Mouse (Mus musculus): ENCODE measurements around the gene Gm3182. TPM values are rescaled to one million over a fixed set of nuclear protein-coding genes. Genes with fewer than 3 reads are reported as not detected.
"Not testable (repeated sequence)": the region's sequence is repeated elsewhere in the genome, so short reads cannot be mapped to it uniquely, and the experiment has no call there.

Gene Gm3182
- not detected in 2 replicates for polyA plus RNA-seq (2015; fragmentation: Nextera tagmentation; extraction: Ambion mirVana)

DNA sequence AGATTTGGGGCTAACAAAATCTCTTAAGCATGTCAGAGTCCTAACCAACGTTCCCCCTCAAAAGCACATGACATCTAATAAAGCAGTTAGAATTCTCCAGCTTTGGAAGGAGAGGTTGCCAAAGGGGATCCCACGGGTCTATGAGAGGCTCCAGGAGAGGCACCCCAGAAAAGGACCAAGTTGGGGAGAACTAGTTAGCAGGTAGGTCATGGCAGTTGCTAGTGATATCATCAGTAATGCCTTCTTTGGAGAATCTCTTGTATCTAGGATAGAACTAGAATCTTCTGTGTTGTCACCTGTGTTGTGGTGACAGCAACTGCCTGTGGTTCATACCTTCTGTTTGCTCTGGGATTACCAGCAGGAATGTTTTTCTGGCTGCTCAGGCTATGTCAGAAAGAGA is at the start of gene Gm3182:
Gene Gm3182, plus strand, starts transcription at position 301 of the 400 bp plus-strand sequence.
- H3K4me3 ChIP-seq (ENCODE audit: low read length) = not testable (repeated sequence)

DNA sequence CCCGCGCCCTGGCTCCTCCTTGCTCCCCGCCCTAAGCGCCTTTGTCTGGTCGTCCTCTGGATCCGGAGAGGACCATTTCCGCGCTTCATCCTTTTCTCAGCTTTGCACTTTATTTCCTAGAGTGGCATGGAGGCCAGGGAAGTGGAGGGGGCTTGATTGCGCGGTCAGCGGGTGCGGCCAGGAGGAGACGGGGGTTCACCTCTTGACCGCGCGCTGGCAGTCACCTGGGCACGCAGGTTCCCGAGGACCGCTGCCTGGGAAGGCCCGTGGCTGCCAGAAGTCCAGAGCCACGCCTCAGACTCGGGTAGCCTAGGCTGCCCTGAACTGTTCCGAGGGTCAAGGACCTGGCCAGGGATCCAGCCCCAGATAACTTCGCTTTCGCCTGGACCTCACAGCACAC is 17.9 kb downstream of the Gm3182 start:
- H3K9ac ChIP-seq (ENCODE audit: low read depth, low read length); H3K27me3 ChIP-seq (replicated peaks; ENCODE audit: control insufficient read depth, insufficient read depth, low read length); H3K36me3 ChIP-seq (ENCODE audit: control insufficient read depth, insufficient read depth, low read length); ATAC-seq; H3K4me1 ChIP-seq (ENCODE audit: control insufficient read depth, insufficient read depth, low read depth, low read length); H3K27ac ChIP-seq (ENCODE audit: low read depth, low read length); H3K9me3 ChIP-seq (ENCODE audit: control insufficient read depth, low read length): not testable (repeated sequence)
- peak overlapping the region; percentile 51 for H3K4me2 ChIP-seq (ENCODE audit: low read length)
- 12% methylated on average over 7 of the region's 25 CpGs for WGBS
- peak overlapping the region; percentile 35 for H3K4me3 ChIP-seq (ENCODE audit: low read length)

More for the DNA sequence above, at the start of gene Gm3182:
- not testable (repeated sequence) for H3K9ac ChIP-seq (ENCODE audit: low read depth, low read length); ATAC-seq; H3K9me3 ChIP-seq (ENCODE audit: control insufficient read depth, low read length); H3K36me3 ChIP-seq (ENCODE audit: control insufficient read depth, insufficient read depth, low read length); H3K27ac ChIP-seq (ENCODE audit: low read depth, low read length); H3K27me3 ChIP-seq (replicated peaks; ENCODE audit: control insufficient read depth, insufficient read depth, low read length); H3K4me1 ChIP-seq (ENCODE audit: control insufficient read depth, insufficient read depth, low read depth, low read length); H3K4me2 ChIP-seq (ENCODE audit: low read length)
- WGBS = no CpG with 5 or more reads among the region's 2 CpGs

Other genes with a start within 250 kb of the Gm3182 start
- gene Gm3138, start 232.1 kb upstream of the Gm3182 start, polyA plus RNA-seq (2015; fragmentation: Nextera tagmentation; extraction: Ambion mirVana) = not detected in 2 replicates
- not detected in 2 replicates for gene Gm3149, start 164.5 kb upstream of the Gm3182 start, polyA plus RNA-seq (2015; fragmentation: Nextera tagmentation; extraction: Ambion mirVana)
- 7.8 and 7.9 TPM in 2 replicates for gene 2610042L04Rik, start 147.0 kb upstream of the Gm3182 start, polyA plus RNA-seq (2015; fragmentation: Nextera tagmentation; extraction: Ambion mirVana)
- gene Gm3159, start 84.2 kb upstream of the Gm3182 start, polyA plus RNA-seq (2015; fragmentation: Nextera tagmentation; extraction: Ambion mirVana) = not detected in 2 replicates
- 6.0 and 7.4 TPM in 2 replicates for gene Gm3164, start 66.3 kb upstream of the Gm3182 start, polyA plus RNA-seq (2015; fragmentation: Nextera tagmentation; extraction: Ambion mirVana)
- 1.4 and 3.6 TPM in 2 replicates for gene Gm3173, start 50.8 kb upstream of the Gm3182 start, polyA plus RNA-seq (2015; fragmentation: Nextera tagmentation; extraction: Ambion mirVana)
- gene Gm3047, start 73.7 kb downstream of the Gm3182 start, polyA plus RNA-seq (2015; fragmentation: Nextera tagmentation; extraction: Ambion mirVana) = not detected in 2 replicates
- not detected in 2 replicates for gene Gm8159, start 150.6 kb downstream of the Gm3182 start, polyA plus RNA-seq (2015; fragmentation: Nextera tagmentation; extraction: Ambion mirVana)
- gene Gm3239, start 182.4 kb downstream of the Gm3182 start, polyA plus RNA-seq (2015; fragmentation: Nextera tagmentation; extraction: Ambion mirVana) = 1.6 and 2.0 TPM in 2 replicates
- not detected in 2 replicates for gene Gm7876, start 227.5 kb downstream of the Gm3182 start, polyA plus RNA-seq (2015; fragmentation: Nextera tagmentation; extraction: Ambion mirVana)
- gene Gm3252, start 245.0 kb downstream of the Gm3182 start, polyA plus RNA-seq (2015; fragmentation: Nextera tagmentation; extraction: Ambion mirVana) = 3.0 and 3.8 TPM in 2 replicates

Data from hindbrain, embryonic 16.5 days (tissue).